Mouse (Mus musculus) MEL (cell line): ENCODE results near the gene Galnt10. TPM values are rescaled to one million over a fixed set of nuclear protein-coding genes. Genes with fewer than 3 reads are reported as not detected.

Experiments
- DNase-seq: peaks from one replicate; pipeline ENCODE4 v3.0.0; 2011; ENCODE audit warnings: low read depth, low spot score
- H3K27ac ChIP-seq: 2 replicates; pipeline ENCODE4 v1.5.1; 2012; ENCODE audit warnings: low read depth, mild to moderate bottlenecking, control low read depth, low read length, moderate library complexity; ENCODE audit not compliant: control insufficient read depth
- H3K27me3 ChIP-seq, 2 experiments: fragments of 150-350 bp in 1 of 2; sonication (generic) in 1 of 2; 2 replicates each; pipeline ENCODE4 v1.6.1; 2012; ENCODE audit warnings: low read length in 2 of 2, mild to moderate bottlenecking in 2 of 2, improper control_type of control experiment in 1 of 2, moderate library complexity in 1 of 2; ENCODE audit not compliant: insufficient read depth in 2 of 2, control insufficient read depth in 1 of 2
- H3K36me3 ChIP-seq, 2 experiments: 2 replicates each; pipeline ENCODE4 v1.6.1; 2012 to 2014; ENCODE audit warnings: low read length in 2 of 2, improper control_type of control experiment in 1 of 2, inconsistent platforms in 1 of 2, mild to moderate bottlenecking in 1 of 2; ENCODE audit not compliant: insufficient read depth in 2 of 2, control insufficient read depth in 1 of 2
- H3K4me1 ChIP-seq, 2 experiments: fragments of 150-350 bp in 1 of 2; sonication (generic) in 1 of 2; 2 replicates each; pipeline ENCODE4 v1.6.1; 2012; ENCODE audit warnings: low read length in 2 of 2, improper control_type of control experiment in 1 of 2, mild to moderate bottlenecking in 1 of 2; ENCODE audit not compliant: insufficient read depth in 2 of 2, control insufficient read depth in 1 of 2
- H3K4me3 ChIP-seq, 2 experiments: fragments of 150-350 bp in 1 of 2; sonication (generic) in 1 of 2; 2 replicates each; pipeline ENCODE4 v1.5.1; 2012; ENCODE audit warnings: low read depth in 2 of 2, low read length in 2 of 2, mild to moderate bottlenecking in 2 of 2, moderate library complexity in 2 of 2, control low read depth in 1 of 2, improper control_type of control experiment in 1 of 2; ENCODE audit not compliant: control insufficient read depth in 1 of 2, insufficient read depth in 1 of 2
- H3K79me2 ChIP-seq: 2 replicates; pipeline ENCODE4 v1.6.1; 2012; ENCODE audit warnings: mild to moderate bottlenecking, low read length, moderate library complexity; ENCODE audit not compliant: control insufficient read depth, poor library complexity, insufficient read depth
- H3K9ac ChIP-seq: 2 replicates; pipeline ENCODE4 v1.6.1; 2012; ENCODE audit warnings: low read depth, mild to moderate bottlenecking, control low read depth, low read length, moderate library complexity; ENCODE audit not compliant: control insufficient read depth, poor library complexity, severe bottlenecking
- H3K9me3 ChIP-seq: fragments of 150-350 bp; sonication (generic); replicated peaks from 2 replicates; pipeline ENCODE4 v1.6.1; 2012; ENCODE audit warnings: mild to moderate bottlenecking, low read length, improper control_type of control experiment, moderate library complexity; ENCODE audit not compliant: insufficient read depth
- BHLHE40 ChIP-seq: IDR thresholded peaks from 2 replicates; pipeline ENCODE4 v1.6.1; 2012; ENCODE audit warnings: low read depth, mild to moderate bottlenecking, inconsistent platforms, low read length, improper control_type of control experiment, borderline replicate concordance
- CHD1 ChIP-seq: IDR thresholded peaks from 2 replicates; pipeline ENCODE4 v1.6.1; 2012; ENCODE audit warnings: low read depth, mild to moderate bottlenecking, inconsistent platforms, low read length, improper control_type of control experiment
- CTCF ChIP-seq, 3 experiments: IDR thresholded peaks in 2 of 3; conservative IDR thresholded peaks in 1 of 3; 2 replicates each; pipeline ENCODE4 v1.5.1; 2011 to 2012; ENCODE audit warnings: low read length in 3 of 3, low read depth in 2 of 3, mild to moderate bottlenecking in 2 of 3, improper control_type of control experiment in 1 of 3, inconsistent platforms in 1 of 3, mixed read lengths in 1 of 3, moderate library complexity in 1 of 3; ENCODE audit not compliant: control insufficient read depth in 1 of 3, insufficient read depth in 1 of 3, poor library complexity in 1 of 3, severe bottlenecking in 1 of 3
- E2F4 ChIP-seq: IDR thresholded peaks from 2 replicates; pipeline ENCODE4 v1.6.1; 2011; ENCODE audit warnings: low read depth, low read length, improper control_type of control experiment, borderline replicate concordance
- ELF1 ChIP-seq: IDR thresholded peaks from 2 replicates; pipeline ENCODE4 v1.6.1; 2014; ENCODE audit warnings: low read depth, mild to moderate bottlenecking, inconsistent platforms, low read length, improper control_type of control experiment, moderate library complexity
- EP300 ChIP-seq, 2 experiments: IDR thresholded peaks; 2 replicates each; pipeline ENCODE4 v1.6.1; 2011; ENCODE audit warnings: improper control_type of control experiment in 2 of 2, low read length in 2 of 2, low read depth in 1 of 2, mild to moderate bottlenecking in 1 of 2
- GABPA ChIP-seq: IDR thresholded peaks from 2 replicates; pipeline ENCODE4 v1.6.1; 2012; ENCODE audit warnings: low read depth, mild to moderate bottlenecking, inconsistent platforms, low read length, improper control_type of control experiment, moderate library complexity
- GATA1 ChIP-seq: IDR thresholded peaks from 2 replicates; pipeline ENCODE4 v1.6.1; 2011; ENCODE audit warnings: low read depth, low read length, improper control_type of control experiment
- JUND ChIP-seq: IDR thresholded peaks from 2 replicates; pipeline ENCODE4 v1.6.1; 2011; ENCODE audit warnings: low read depth, mild to moderate bottlenecking, improper control_type of control experiment, low read length
- KAT2A ChIP-seq: conservative IDR thresholded peaks from 2 replicates; pipeline ENCODE4 v1.6.1; 2012; ENCODE audit warnings: low read depth, low read length, improper control_type of control experiment, inconsistent platforms
- MAFK ChIP-seq: IDR thresholded peaks from 2 replicates; pipeline ENCODE4 v1.6.1; 2011; ENCODE audit warnings: low read depth, mild to moderate bottlenecking, low read length, improper control_type of control experiment, borderline replicate concordance
- MXI1 ChIP-seq: IDR thresholded peaks from 2 replicates; pipeline ENCODE4 v1.6.1; 2011; ENCODE audit warnings: mild to moderate bottlenecking, low read depth, low read length, improper control_type of control experiment
- NELFE ChIP-seq: IDR thresholded peaks from 2 replicates; pipeline ENCODE4 v1.6.1; 2011; ENCODE audit warnings: low read depth, low read length, improper control_type of control experiment
- POLR2A ChIP-seq, 2 experiments: IDR thresholded peaks; 2 replicates each; pipeline ENCODE4 v1.6.1; 2011 to 2012; ENCODE audit warnings: low read length in 2 of 2, mild to moderate bottlenecking in 2 of 2, control low read depth in 1 of 2, improper control_type of control experiment in 1 of 2, low read depth in 1 of 2, moderate library complexity in 1 of 2; ENCODE audit not compliant: control insufficient read depth in 1 of 2, insufficient read depth in 1 of 2, poor library complexity in 1 of 2
- POLR2AphosphoS2 ChIP-seq: IDR thresholded peaks from 2 replicates; pipeline ENCODE4 v1.6.1; 2011; ENCODE audit warnings: low read length, improper control_type of control experiment
- POLR2AphosphoS5 ChIP-seq: IDR thresholded peaks from 2 replicates; pipeline ENCODE4 v1.6.1; 2012; ENCODE audit warnings: low read depth, borderline replicate concordance, mild to moderate bottlenecking, inconsistent platforms, low read length, moderate library complexity, mixed read lengths
- RAD21 ChIP-seq: IDR thresholded peaks from 2 replicates; pipeline ENCODE4 v1.6.1; 2011; ENCODE audit warnings: mild to moderate bottlenecking, low read depth, low read length, improper control_type of control experiment
- RCOR1 ChIP-seq: IDR thresholded peaks from 2 replicates; pipeline ENCODE4 v1.6.1; 2012; ENCODE audit warnings: low read depth, mild to moderate bottlenecking, inconsistent platforms, low read length, improper control_type of control experiment
- TCF12 ChIP-seq: IDR thresholded peaks from 2 replicates; pipeline ENCODE4 v1.6.1; 2014; ENCODE audit warnings: low read depth, mild to moderate bottlenecking, inconsistent platforms, low read length, improper control_type of control experiment, moderate library complexity
- UBTF ChIP-seq: IDR thresholded peaks from 2 replicates; pipeline ENCODE4 v1.6.1; 2012; ENCODE audit warnings: low read depth, mild to moderate bottlenecking, inconsistent platforms, low read length, improper control_type of control experiment, moderate library complexity, borderline replicate concordance; ENCODE audit not compliant: insufficient read depth
- ZC3H11A ChIP-seq: IDR thresholded peaks from 2 replicates; pipeline ENCODE4 v1.6.1; 2012; ENCODE audit warnings: low read depth, mild to moderate bottlenecking, inconsistent platforms, low read length, improper control_type of control experiment
- ZKSCAN1 ChIP-seq: IDR thresholded peaks from 2 replicates; pipeline ENCODE4 v1.6.1; 2012; ENCODE audit warnings: low read depth, mild to moderate bottlenecking, inconsistent platforms, low read length, improper control_type of control experiment, moderate library complexity
- ZMIZ1 ChIP-seq: IDR thresholded peaks from 2 replicates; pipeline ENCODE4 v1.6.1; 2012; ENCODE audit warnings: low read depth, mild to moderate bottlenecking, inconsistent platforms, low read length, improper control_type of control experiment, moderate library complexity
- polyA plus RNA-seq, 2 experiments: library from polyadenylated mRNA; stranded (reverse) in 1 of 2; unstranded in 1 of 2; fragments of >175 nt in 1 of 2; fragments of >200 nt in 1 of 2; gene quantifications; 2 replicates each; pipeline versions ENCODE4 v1.2.1 to v1.2.4; 2012; ENCODE audit warnings: low replicate concordance in 2 of 2, low read depth in 1 of 2; ENCODE audit not compliant: insufficient read length in 2 of 2, insufficient read depth in 1 of 2, missing spikeins in 1 of 2
- total RNA-seq: library from RNA; depleted of rRNA; stranded (reverse); fragments of 300-350 nt; gene quantifications from 2 replicates; pipeline ENCODE4 v1.2.3, GENCODE M21; 2012

Galnt10 gene
- total and polyA plus RNA-seq, 3 experiments: 26.7 to 27.4 TPM; not detected in 1

DNA sequence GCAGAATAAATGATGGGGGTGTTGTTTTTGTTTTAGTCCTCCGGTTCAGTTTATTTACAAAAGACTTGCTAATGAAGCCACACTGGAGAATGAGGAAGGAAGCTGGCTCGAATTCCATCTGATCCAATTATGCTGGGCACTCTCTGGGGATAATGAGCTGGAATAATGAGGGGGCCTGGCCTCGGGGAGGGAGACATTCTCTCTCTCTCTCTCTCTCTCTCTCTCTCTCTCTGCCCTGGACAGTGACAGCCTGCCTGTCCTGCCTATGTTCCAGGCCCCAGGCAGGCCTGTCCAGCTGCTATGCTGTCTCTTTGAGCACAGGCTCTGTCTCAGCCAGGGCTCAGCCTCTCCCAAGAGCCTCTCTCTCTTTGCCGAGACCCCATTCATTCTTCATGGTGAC lies 128.7 kb downstream of the Galnt10 start:
- Histone ChIP-seq H3K4me3 (no peak overlapping the region), H3K9me3 (no peaks in the 10 kb centered on the region), H3K27me3 (no peaks in the 10 kb centered on the region), H3K27ac (no peak overlapping the region), H3K79me2 (no peaks in the 10 kb centered on the region), H3K4me1 (no peaks in the 10 kb centered on the region), H3K9ac (no peak overlapping the region), H3K36me3 (no peaks in the 10 kb centered on the region)
- no peak for DNase-seq
- TF ChIP-seq UBTF: no peak
- no peak for TF ChIP-seq POLR2AphosphoS5
- no peak for TF ChIP-seq POLR2A (IDR thresholded peaks at IDR 0.05; ENCODE audit: control insufficient read depth in 1 of 2, insufficient read depth in 1 of 2, low read depth in 1 of 2, low read length in 2 of 2, poor library complexity in 1 of 2)
- no peak for TF ChIP-seq GABPA
- TF ChIP-seq KAT2A: no peak
- TF ChIP-seq RAD21: no peak
- no peak for TF ChIP-seq MXI1
- no peak for TF ChIP-seq ELF1
- TF ChIP-seq BHLHE40: no peak
- TF ChIP-seq CTCF (IDR thresholded peaks at IDR 0.05 in 2 of 3, conservative IDR thresholded peaks at IDR 0.05 in 1 of 3; ENCODE audit: control insufficient read depth in 1 of 3, insufficient read depth in 1 of 3, low read depth in 2 of 3, low read length in 3 of 3, poor library complexity in 1 of 3, severe bottlenecking in 1 of 3): no peak
- no peak for TF ChIP-seq NELFE
- no peak for TF ChIP-seq E2F4
- no peak for TF ChIP-seq ZMIZ1
- no peak for TF ChIP-seq POLR2AphosphoS2

DNA sequence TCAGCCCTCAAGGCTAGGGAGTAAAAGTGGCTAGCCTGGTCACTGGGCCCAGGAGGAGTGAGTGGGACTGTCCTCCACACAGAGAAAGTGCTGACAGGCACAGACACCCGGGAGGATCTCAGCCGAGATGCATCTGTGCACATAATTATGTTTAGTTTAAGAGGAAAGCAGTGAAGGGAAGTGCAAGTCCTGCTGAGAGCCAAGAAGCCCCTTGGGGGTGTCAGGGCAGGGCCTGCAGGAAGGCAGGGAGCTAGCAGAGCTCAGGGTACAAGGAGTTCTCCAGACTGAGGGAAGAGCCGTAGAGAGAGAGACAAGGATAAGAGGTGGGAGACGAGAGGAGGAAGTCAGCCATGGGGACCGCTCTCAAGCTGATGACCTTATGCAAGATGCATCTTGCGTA lies 130.6 kb downstream of the Galnt10 start:
- H3K4me1 ChIP-seq: no peaks in the 10 kb centered on the region
- no peak overlapping the region for H3K9ac ChIP-seq
- TF ChIP-seq GATA1: no peak
- H3K9me3 ChIP-seq: no peaks in the 10 kb centered on the region
- DNase-seq: no peak
- H3K27me3 ChIP-seq: no peaks in the 10 kb centered on the region
- no peak overlapping the region for H3K27ac ChIP-seq
- H3K4me3 ChIP-seq: no peak overlapping the region
- H3K79me2 ChIP-seq: no peaks in the 10 kb centered on the region
- no peaks in the 10 kb centered on the region for H3K36me3 ChIP-seq

DNA sequence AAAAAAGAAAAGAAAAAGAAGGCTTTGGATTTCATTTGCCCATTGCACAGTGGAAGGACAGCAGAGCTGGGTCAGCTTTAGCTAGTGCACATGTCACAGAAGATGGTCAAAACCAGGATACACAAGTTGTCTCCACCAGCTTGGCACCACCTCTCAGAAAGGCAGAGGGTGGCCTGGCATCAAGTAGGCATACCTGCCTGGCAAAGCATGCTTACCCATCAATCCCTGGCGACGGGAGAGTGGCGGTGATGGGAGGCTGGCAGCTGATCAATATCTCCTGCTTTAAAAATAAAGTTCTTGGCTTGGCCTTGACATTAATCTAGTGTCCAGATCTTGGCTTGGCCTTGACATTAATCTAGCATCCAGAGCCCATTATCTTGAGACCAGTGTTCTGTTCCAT lies 131.3 kb downstream of the Galnt10 start:
- DNase-seq: no peak

More for the DNA sequence above, 131.3 kb downstream of the Galnt10 start:
- Histone ChIP-seq H3K4me3 (no peak overlapping the region), H3K36me3 (no peaks in the 10 kb centered on the region), H3K79me2 (no peaks in the 10 kb centered on the region), H3K9me3 (no peaks in the 10 kb centered on the region), H3K27me3 (no peaks in the 10 kb centered on the region), H3K9ac (no peak overlapping the region), H3K27ac (no peak overlapping the region), H3K4me1 (no peaks in the 10 kb centered on the region)
- no peak for TF ChIP-seq CHD1
- no peak for TF ChIP-seq ZC3H11A
- TF ChIP-seq POLR2AphosphoS5: no peak
- TF ChIP-seq BHLHE40: no peak
- no peak for TF ChIP-seq ZKSCAN1
- no peak for TF ChIP-seq EP300 (IDR thresholded peaks at IDR 0.05; ENCODE audit: low read depth in 1 of 2, low read length in 2 of 2)
- TF ChIP-seq TCF12: no peak
- no peak for TF ChIP-seq E2F4
- TF ChIP-seq RCOR1: no peak
- no peak for TF ChIP-seq MAFK
- TF ChIP-seq CTCF (IDR thresholded peaks at IDR 0.05 in 2 of 3, conservative IDR thresholded peaks at IDR 0.05 in 1 of 3; ENCODE audit: control insufficient read depth in 1 of 3, insufficient read depth in 1 of 3, low read depth in 2 of 3, low read length in 3 of 3, poor library complexity in 1 of 3, severe bottlenecking in 1 of 3): no peak
- no peak for TF ChIP-seq JUND
